Mouse (Mus musculus): Measurements from ENCODE around the gene Gbf1. TPM values are rescaled to one million over a fixed set of nuclear protein-coding genes. Genes with fewer than 3 reads are reported as not detected.
"Not testable (repeated sequence)": the region's sequence is repeated elsewhere in the genome, so short reads cannot be mapped to it uniquely, and the experiment has no call there.

Gbf1 gene
- polyA plus RNA-seq, 1 experiment from 2014 or later = 30.8 TPM

- not testable (repeated sequence) for H3K27ac ChIP-seq (ENCODE audit: low read depth, low read length); H3K4me1 ChIP-seq (replicated peaks; ENCODE audit: control insufficient read depth, insufficient read depth, low read length); H3K4me2 ChIP-seq; H3K9ac ChIP-seq (ENCODE audit: low read depth, low read length); H3K9me3 ChIP-seq (ENCODE audit: control insufficient read depth, low read length); H3K4me3 ChIP-seq (ENCODE audit: low read depth, low read length); H3K27me3 ChIP-seq (replicated peaks; ENCODE audit: control insufficient read depth, insufficient read depth, low read length); DNase-seq (ENCODE audit: low spot score); ATAC-seq (replicated peaks; ENCODE audit: low FRiP score)
- peaks cover 12% of the 10 kb centered on the region for H3K36me3 ChIP-seq (ENCODE audit: control insufficient read depth, insufficient read depth, low read length)
- WGBS = 61% methylated on average over 2 of the region's 2 CpGs
Observed at GRCm38 (mm10) chr19:46167169-46167568, 14.9 kb downstream of the Gbf1 start.

GRCm38 (mm10) chr19:46169396-46169795, 17.1 kb downstream of the Gbf1 start:
- Histone ChIP-seq H3K4me2 (no peak overlapping the region), H3K4me3 (ENCODE audit: low read depth, low read length) (no peak overlapping the region), H3K27me3 (replicated peaks; ENCODE audit: control insufficient read depth, insufficient read depth, low read length) (no peaks in the 10 kb centered on the region), H3K9me3 (ENCODE audit: control insufficient read depth, low read length) (no peaks in the 10 kb centered on the region), H3K4me1 (replicated peaks; ENCODE audit: control insufficient read depth, insufficient read depth, low read length) (no peaks in the 10 kb centered on the region), H3K27ac (ENCODE audit: low read depth, low read length) (no peak overlapping the region), H3K36me3 (ENCODE audit: control insufficient read depth, insufficient read depth, low read length) (peaks cover 6% of the 10 kb centered on the region), H3K9ac (ENCODE audit: low read depth, low read length) (no peak overlapping the region)
- no peak for ATAC-seq (replicated peaks; ENCODE audit: low FRiP score)
- 81% methylated on average over 3 of the region's 3 CpGs for WGBS
- no peak for DNase-seq (ENCODE audit: low spot score)

- ATAC-seq (replicated peaks; ENCODE audit: low FRiP score) = no peak
- 75% methylated on average over 1 of the region's 1 CpGs for WGBS
- H3K27ac ChIP-seq (ENCODE audit: low read depth, low read length) = no peak overlapping the region
Observed at GRCm38 (mm10) chr19:46169913-46170312, 17.6 kb downstream of the Gbf1 start.

GRCm38 (mm10) chr19:46172541-46172940, 20.2 kb downstream of the Gbf1 start:
- no peak overlapping the region for H3K27ac ChIP-seq (ENCODE audit: low read depth, low read length)
- no peak overlapping the region for H3K4me3 ChIP-seq (ENCODE audit: low read depth, low read length)
- no peak overlapping the region for H3K9ac ChIP-seq (ENCODE audit: low read depth, low read length)
- no peak for DNase-seq (ENCODE audit: low spot score)
- no peak overlapping the region for H3K4me2 ChIP-seq
- H3K36me3 ChIP-seq (ENCODE audit: control insufficient read depth, insufficient read depth, low read length) = peaks cover 4% of the 10 kb centered on the region
- no peak for ATAC-seq (replicated peaks; ENCODE audit: low FRiP score)
- no peaks in the 10 kb centered on the region for H3K27me3 ChIP-seq (replicated peaks; ENCODE audit: control insufficient read depth, insufficient read depth, low read length)
- no peaks in the 10 kb centered on the region for H3K4me1 ChIP-seq (replicated peaks; ENCODE audit: control insufficient read depth, insufficient read depth, low read length)
- 80% methylated on average over 5 of the region's 5 CpGs for WGBS
- no peaks in the 10 kb centered on the region for H3K9me3 ChIP-seq (ENCODE audit: control insufficient read depth, low read length)

More at GRCm38 (mm10) chr19:46169913-46170312, 17.6 kb downstream of the Gbf1 start:
- no peak overlapping the region for H3K4me3 ChIP-seq (ENCODE audit: low read depth, low read length)
- peaks cover 4% of the 10 kb centered on the region for H3K36me3 ChIP-seq (ENCODE audit: control insufficient read depth, insufficient read depth, low read length)
- no peak for DNase-seq (ENCODE audit: low spot score)
- no peaks in the 10 kb centered on the region for H3K4me1 ChIP-seq (replicated peaks; ENCODE audit: control insufficient read depth, insufficient read depth, low read length)
- H3K27me3 ChIP-seq (replicated peaks; ENCODE audit: control insufficient read depth, insufficient read depth, low read length) = no peaks in the 10 kb centered on the region
- H3K9me3 ChIP-seq (ENCODE audit: control insufficient read depth, low read length) = no peaks in the 10 kb centered on the region
- no peak overlapping the region for H3K4me2 ChIP-seq
- no peak overlapping the region for H3K9ac ChIP-seq (ENCODE audit: low read depth, low read length)

- Histone ChIP-seq H3K27ac (ENCODE audit: low read depth, low read length) (no peak overlapping the region), H3K9me3 (ENCODE audit: control insufficient read depth, low read length) (no peaks in the 10 kb centered on the region), H3K4me2 (no peak overlapping the region), H3K36me3 (ENCODE audit: control insufficient read depth, insufficient read depth, low read length) (peaks cover 4% of the 10 kb centered on the region), H3K27me3 (replicated peaks; ENCODE audit: control insufficient read depth, insufficient read depth, low read length) (no peaks in the 10 kb centered on the region), H3K4me3 (ENCODE audit: low read depth, low read length) (no peak overlapping the region), H3K4me1 (replicated peaks; ENCODE audit: control insufficient read depth, insufficient read depth, low read length) (no peaks in the 10 kb centered on the region), H3K9ac (ENCODE audit: low read depth, low read length) (no peak overlapping the region)
- DNase-seq (ENCODE audit: low spot score) (no peak), ATAC-seq (replicated peaks; ENCODE audit: low FRiP score) (no peak)
Observed at GRCm38 (mm10) chr19:46175173-46175572, 22.9 kb downstream of the Gbf1 start.

GRCm38 (mm10) chr19:46177046-46177445, 24.7 kb downstream of the Gbf1 start:
- H3K27me3 ChIP-seq (replicated peaks; ENCODE audit: control insufficient read depth, insufficient read depth, low read length) = no peaks in the 10 kb centered on the region
- no peak overlapping the region for H3K4me2 ChIP-seq
- ATAC-seq (replicated peaks; ENCODE audit: low FRiP score) = no peak
- no peak for DNase-seq (ENCODE audit: low spot score)
- H3K27ac ChIP-seq (ENCODE audit: low read depth, low read length) = no peak overlapping the region
- H3K4me1 ChIP-seq (replicated peaks; ENCODE audit: control insufficient read depth, insufficient read depth, low read length) = no peaks in the 10 kb centered on the region
- no peak overlapping the region for H3K4me3 ChIP-seq (ENCODE audit: low read depth, low read length)
- 74% methylated on average over 5 of the region's 5 CpGs for WGBS
- H3K9me3 ChIP-seq (ENCODE audit: control insufficient read depth, low read length) = no peaks in the 10 kb centered on the region
- H3K9ac ChIP-seq (ENCODE audit: low read depth, low read length) = no peak overlapping the region
- H3K36me3 ChIP-seq (ENCODE audit: control insufficient read depth, insufficient read depth, low read length) = no peaks in the 10 kb centered on the region

GRCm38 (mm10) chr19:46180274-46180673, 28.0 kb downstream of the Gbf1 start:
- Histone ChIP-seq H3K36me3 (ENCODE audit: control insufficient read depth, insufficient read depth, low read length) (0 out of 2 replicates have a peak, but pooled peaks cover 2% of the 10 kb centered on the region), H3K4me2 (no peak overlapping the region), H3K9ac (ENCODE audit: low read depth, low read length) (no peak overlapping the region), H3K4me1 (replicated peaks; ENCODE audit: control insufficient read depth, insufficient read depth, low read length) (no peaks in the 10 kb centered on the region), H3K27me3 (replicated peaks; ENCODE audit: control insufficient read depth, insufficient read depth, low read length) (no peaks in the 10 kb centered on the region), H3K9me3 (ENCODE audit: control insufficient read depth, low read length) (no peaks in the 10 kb centered on the region), H3K27ac (ENCODE audit: low read depth, low read length) (no peak overlapping the region), H3K4me3 (ENCODE audit: low read depth, low read length) (no peak overlapping the region)
- ATAC-seq (replicated peaks; ENCODE audit: low FRiP score) = no peak
- DNase-seq (ENCODE audit: low spot score) = no peak
- 88% methylated on average over 2 of the region's 2 CpGs for WGBS

GRCm38 (mm10) chr19:46182241-46182640, 29.9 kb downstream of the Gbf1 start:
- no peaks in the 10 kb centered on the region for H3K9me3 ChIP-seq (ENCODE audit: control insufficient read depth, low read length)
- 0 out of 2 replicates have a peak, but pooled peaks cover 2% of the 10 kb centered on the region for H3K36me3 ChIP-seq (ENCODE audit: control insufficient read depth, insufficient read depth, low read length)
- H3K4me3 ChIP-seq (ENCODE audit: low read depth, low read length) = no peak overlapping the region
- ATAC-seq (replicated peaks; ENCODE audit: low FRiP score) (no peak), DNase-seq (ENCODE audit: low spot score) (no peak)
- no peaks in the 10 kb centered on the region for H3K27me3 ChIP-seq (replicated peaks; ENCODE audit: control insufficient read depth, insufficient read depth, low read length)
- H3K4me1 ChIP-seq (replicated peaks; ENCODE audit: control insufficient read depth, insufficient read depth, low read length) = no peaks in the 10 kb centered on the region
- H3K9ac ChIP-seq (ENCODE audit: low read depth, low read length) = no peak overlapping the region
- H3K4me2 ChIP-seq = no peak overlapping the region
- H3K27ac ChIP-seq (ENCODE audit: low read depth, low read length) = no peak overlapping the region
- WGBS = 94% methylated on average over 3 of the region's 3 CpGs

GRCm38 (mm10) chr19:46186611-46187010, 34.3 kb downstream of the Gbf1 start:
- Histone ChIP-seq H3K27me3 (replicated peaks; ENCODE audit: control insufficient read depth, insufficient read depth, low read length) (no peaks in the 10 kb centered on the region), H3K9ac (ENCODE audit: low read depth, low read length) (no peak overlapping the region), H3K36me3 (ENCODE audit: control insufficient read depth, insufficient read depth, low read length) (0 out of 2 replicates have a peak, but pooled peaks cover 2% of the 10 kb centered on the region), H3K4me1 (replicated peaks; ENCODE audit: control insufficient read depth, insufficient read depth, low read length) (no peaks in the 10 kb centered on the region), H3K27ac (ENCODE audit: low read depth, low read length) (no peak overlapping the region), H3K4me2 (no peak overlapping the region), H3K9me3 (ENCODE audit: control insufficient read depth, low read length) (no peaks in the 10 kb centered on the region), H3K4me3 (ENCODE audit: low read depth, low read length) (no peak overlapping the region)
- DNase-seq (ENCODE audit: low spot score) (no peak), ATAC-seq (replicated peaks; ENCODE audit: low FRiP score) (no peak)
- WGBS = 27% methylated on average over 3 of the region's 3 CpGs

Measured in liver, embryonic 11.5 days (tissue).